Mouse (Mus musculus) liver, embryonic 16.5 days (tissue): ENCODE measurements around the gene Prkd2. TPM values are rescaled to one million over a fixed set of nuclear protein-coding genes. Genes with fewer than 3 reads are reported as not detected.

Experiments used
- ATAC-seq: fragments of 200-750 bp; cut with Nextera tagmentation; 2 replicates; pipeline ENCODE4 v1.8.0; 2017; ENCODE audit warnings: low read depth, mild to moderate bottlenecking, moderate number of reproducible peaks, moderate library complexity
- H3K27ac ChIP-seq: fragments of 300-500 bp; sonication (generic); 2 replicates; pipeline ENCODE4 v1.5.1; 2014; ENCODE audit warnings: mild to moderate bottlenecking, low read length
- H3K27me3 ChIP-seq: fragments of 300-500 bp; sonication (generic); 2 replicates; pipeline ENCODE4 v1.6.1; 2014; ENCODE audit warnings: low read depth, low read length, mixed read lengths; ENCODE audit not compliant: control insufficient read depth, insufficient read depth
- H3K36me3 ChIP-seq: fragments of 300-500 bp; sonication (generic); 2 replicates; pipeline ENCODE4 v1.6.1; 2014; ENCODE audit warnings: mild to moderate bottlenecking; ENCODE audit not compliant: control insufficient read depth, insufficient read depth
- H3K4me1 ChIP-seq: fragments of 300-500 bp; sonication (generic); 2 replicates; pipeline ENCODE4 v1.6.1; 2014; ENCODE audit warnings: low read depth, low read length, mixed read lengths; ENCODE audit not compliant: control insufficient read depth
- H3K4me2 ChIP-seq: fragments of 300-500 bp; sonication (generic); 2 replicates; pipeline ENCODE4 v1.6.1; 2014; ENCODE audit warnings: low read depth, low read length, mixed read lengths
- H3K4me3 ChIP-seq: fragments of 300-500 bp; sonication (generic); 2 replicates; pipeline ENCODE4 v1.5.1; 2014; ENCODE audit warnings: low read depth, mild to moderate bottlenecking, low read length
- H3K9ac ChIP-seq: fragments of 300-500 bp; sonication (generic); 2 replicates; pipeline ENCODE4 v1.6.1; 2014; ENCODE audit warnings: low read depth, low read length
- H3K9me3 ChIP-seq: fragments of 300-500 bp; sonication (generic); replicated peaks from 2 replicates; pipeline ENCODE4 v1.6.1; 2016; ENCODE audit warnings: low read length; ENCODE audit not compliant: control insufficient read depth
- WGBS: fragments of 180-500 bp; shearing (Covaris S2); extraction: QIAGEN DNeasy Blood & Tissue Kit; methylation state at CpG from one replicate; pipeline ENCODE4 v1.1.7; 2014; ENCODE audit not compliant: insufficient replicate concordance; 5-methylcytosine and 5-hydroxymethylcytosine counted together
- polyA plus RNA-seq: library from polyadenylated mRNA; unstranded; fragments of >200 nt; fragmentation: Nextera tagmentation; extraction: Ambion mirVana; gene quantifications from 2 replicates; pipeline ENCODE4 v1.2.1, GENCODE M21; 2015

Prkd2 gene
- polyA plus RNA-seq, 1 experiment from 2014 or later, result 3.6 TPM

- no peak for ATAC-seq
- Histone ChIP-seq H3K4me1 (peaks cover 33% of the 10 kb centered on the region), H3K36me3 (no peaks in the 10 kb centered on the region; the same call in 1 of the 2 replicates), H3K27me3 (no peaks in the 10 kb centered on the region), H3K4me3 (peak overlapping the region; percentile 78), H3K9me3 (no peaks in the 10 kb centered on the region), H3K9ac (peak overlapping the region; percentile 65), H3K27ac (peak overlapping the region; percentile 26; the same call in 1 of the 2 replicates), H3K4me2 (peak overlapping the region; percentile 98)
- 28% methylated on average over 10 of the region's 10 CpGs for WGBS
Observed at GRCm38 (mm10) chr7:16845820-16846167, 3.1 kb downstream of the Prkd2 start.

GRCm38 (mm10) chr7:16846775-16847174 is 4.1 kb downstream of the Prkd2 start:
- Histone ChIP-seq H3K27me3 (no peaks in the 10 kb centered on the region), H3K36me3 (no peaks in the 10 kb centered on the region; the same call in 1 of the 2 replicates), H3K4me1 (peaks cover 29% of the 10 kb centered on the region), H3K4me2 (no peak overlapping the region), H3K27ac (no peak overlapping the region), H3K9ac (no peak overlapping the region), H3K4me3 (no peak overlapping the region), H3K9me3 (no peaks in the 10 kb centered on the region)
- ATAC-seq, result no peak
- 83% methylated on average over 5 of the region's 5 CpGs for WGBS

- Histone ChIP-seq H3K4me3 (no peak overlapping the region), H3K4me1 (peaks cover 31% of the 10 kb centered on the region), H3K27me3 (no peaks in the 10 kb centered on the region), H3K27ac (no peak overlapping the region), H3K9me3 (no peaks in the 10 kb centered on the region), H3K9ac (no peak overlapping the region), H3K36me3 (no peaks in the 10 kb centered on the region; the same call in 1 of the 2 replicates), H3K4me2 (no peak overlapping the region)
- no peak for ATAC-seq
- WGBS, result 82% methylated on average over 19 of the region's 19 CpGs
Observed at GRCm38 (mm10) chr7:16847507-16847906, 4.8 kb downstream of the Prkd2 start.

- no peak overlapping the region for H3K27ac ChIP-seq
- WGBS, result 44% methylated on average over 17 of the region's 17 CpGs
- no peak for ATAC-seq
- no peak overlapping the region for H3K9ac ChIP-seq
- no peak overlapping the region for H3K4me3 ChIP-seq
- no peaks in the 10 kb centered on the region for H3K27me3 ChIP-seq
- no peaks in the 10 kb centered on the region; the same call in 1 of the 2 replicates for H3K36me3 ChIP-seq
- peaks cover 26% of the 10 kb centered on the region for H3K4me1 ChIP-seq
- H3K9me3 ChIP-seq, result no peaks in the 10 kb centered on the region
- H3K4me2 ChIP-seq, result no peak overlapping the region
Observed at GRCm38 (mm10) chr7:16848579-16848978, 5.9 kb downstream of the Prkd2 start.

- Histone ChIP-seq H3K36me3 (peaks cover 4% of the 10 kb centered on the region), H3K4me2 (no peak overlapping the region), H3K27ac (no peak overlapping the region), H3K4me1 (peaks cover 3% of the 10 kb centered on the region; the same call in 1 of the 2 replicates), H3K9ac (no peak overlapping the region), H3K27me3 (no peaks in the 10 kb centered on the region), H3K9me3 (no peaks in the 10 kb centered on the region), H3K4me3 (no peak overlapping the region)
- peak; percentile 35; the same call in 1 of the 2 replicates for ATAC-seq
- 71% methylated on average over 4 of the region's 4 CpGs for WGBS
Observed at GRCm38 (mm10) chr7:16851636-16852035, 8.9 kb downstream of the Prkd2 start.

- no peaks in the 10 kb centered on the region for H3K27me3 ChIP-seq
- no peak overlapping the region for H3K4me2 ChIP-seq
- WGBS, result 73% methylated on average over 14 of the region's 14 CpGs
- no peak overlapping the region for H3K9ac ChIP-seq
- H3K4me3 ChIP-seq, result no peak overlapping the region
- peaks cover 3% of the 10 kb centered on the region; the same call in 1 of the 2 replicates for H3K4me1 ChIP-seq
- no peak for ATAC-seq
- H3K36me3 ChIP-seq, result peaks cover 4% of the 10 kb centered on the region
- no peaks in the 10 kb centered on the region for H3K9me3 ChIP-seq
- H3K27ac ChIP-seq, result no peak overlapping the region
Observed at GRCm38 (mm10) chr7:16853302-16853831, 10.7 kb downstream of the Prkd2 start.

- H3K9ac ChIP-seq, result no peak overlapping the region
- no peak overlapping the region for H3K4me3 ChIP-seq
- no peak overlapping the region for H3K27ac ChIP-seq
- no peaks in the 10 kb centered on the region for H3K4me1 ChIP-seq
- peaks cover 4% of the 10 kb centered on the region for H3K36me3 ChIP-seq
- no peak for ATAC-seq
- H3K4me2 ChIP-seq, result no peak overlapping the region
- no peaks in the 10 kb centered on the region for H3K9me3 ChIP-seq
- WGBS, result 37% methylated on average over 17 of the region's 17 CpGs
- H3K27me3 ChIP-seq, result no peaks in the 10 kb centered on the region
Observed at GRCm38 (mm10) chr7:16858336-16858735, 15.6 kb downstream of the Prkd2 start.

- Histone ChIP-seq H3K27ac (no peak overlapping the region), H3K27me3 (no peaks in the 10 kb centered on the region), H3K9me3 (no peaks in the 10 kb centered on the region), H3K4me2 (no peak overlapping the region), H3K9ac (no peak overlapping the region), H3K36me3 (peaks cover 4% of the 10 kb centered on the region), H3K4me3 (no peak overlapping the region), H3K4me1 (no peaks in the 10 kb centered on the region)
- 22% methylated on average over 5 of the region's 5 CpGs for WGBS
- ATAC-seq, result no peak
Observed at GRCm38 (mm10) chr7:16859902-16860651, 17.4 kb downstream of the Prkd2 start.

GRCm38 (mm10) chr7:16867488-16867887 is 24.8 kb downstream of the Prkd2 start:
- WGBS, result 45% methylated on average over 3 of the region's 3 CpGs
- H3K9me3 ChIP-seq, result no peaks in the 10 kb centered on the region
- H3K9ac ChIP-seq, result no peak overlapping the region
- H3K4me3 ChIP-seq, result no peak overlapping the region
- H3K36me3 ChIP-seq, result no peaks in the 10 kb centered on the region
- H3K4me2 ChIP-seq, result no peak overlapping the region
- H3K4me1 ChIP-seq, result no peaks in the 10 kb centered on the region
- ATAC-seq, result peak; percentile 71; the same call in 1 of the 2 replicates
- no peak overlapping the region for H3K27ac ChIP-seq
- H3K27me3 ChIP-seq, result no peaks in the 10 kb centered on the region
